Mouse (Mus musculus) right cerebral cortex, postnatal 25 days (tissue): ENCODE measurements around the gene Arhgef9.
A peak's percentile ranks its signal among the peaks of the same experiment; 100 is the strongest.

Source experiments
- DNase-seq: peaks from one replicate; pipeline ENCODE4 v3.0.0; 2022

Arhgef9 gene

GRCm38 (mm10) chrX:95196104-95196919 lies at the start of gene Arhgef9:
Arhgef9 (minus strand) TSS chrX:95196856.
- peak; percentile 11 for DNase-seq

- DNase-seq: no peak
Measured at GRCm38 (mm10) chrX:95238896-95239295, 42.2 kb upstream of the Arhgef9 start.

GRCm38 (mm10) chrX:95195363-95196103 lies 1.1 kb downstream of the Arhgef9 start:
- DNase-seq: peak; percentile 12

- peak; percentile 41 for DNase-seq
Measured at GRCm38 (mm10) chrX:95175978-95176377, 20.7 kb downstream of the Arhgef9 start.

GRCm38 (mm10) chrX:95166317-95166716 lies 30.3 kb downstream of the Arhgef9 start:
- peak; percentile 84 for DNase-seq

- DNase-seq: no peak
Measured at GRCm38 (mm10) chrX:95165671-95166127, 31.0 kb downstream of the Arhgef9 start.

- peak; percentile 36 for DNase-seq
Measured at GRCm38 (mm10) chrX:95164140-95164539, 32.5 kb downstream of the Arhgef9 start.

GRCm38 (mm10) chrX:95163452-95163851 lies 33.2 kb downstream of the Arhgef9 start:
- DNase-seq: no peak

GRCm38 (mm10) chrX:95156833-95157386 lies 39.7 kb downstream of the Arhgef9 start:
- DNase-seq: peak; percentile 26

GRCm38 (mm10) chrX:95138636-95139035 lies 58.0 kb downstream of the Arhgef9 start:
- no peak for DNase-seq

- DNase-seq: no peak
Measured at GRCm38 (mm10) chrX:95133502-95133901, 63.2 kb downstream of the Arhgef9 start.

GRCm38 (mm10) chrX:95132996-95133395 lies 63.7 kb downstream of the Arhgef9 start:
- DNase-seq: no peak

GRCm38 (mm10) chrX:95131783-95132182 lies 64.9 kb downstream of the Arhgef9 start:
- no peak for DNase-seq

- DNase-seq: no peak
Measured at GRCm38 (mm10) chrX:95123462-95123861, 73.2 kb downstream of the Arhgef9 start.

- no peak for DNase-seq
Measured at GRCm38 (mm10) chrX:95104361-95104760, 92.3 kb downstream of the Arhgef9 start.

- DNase-seq: no peak
Measured at GRCm38 (mm10) chrX:95087674-95088073, 109.0 kb downstream of the Arhgef9 start.

GRCm38 (mm10) chrX:95077013-95077699 lies 119.5 kb downstream of the Arhgef9 start:
- DNase-seq: no peak

- no peak for DNase-seq
Measured at GRCm38 (mm10) chrX:95027907-95028306, 168.7 kb downstream of the Arhgef9 start.

- DNase-seq: peak; percentile 58
Measured at GRCm38 (mm10) chrX:95026361-95026892, 170.2 kb downstream of the Arhgef9 start, which contains the start of gene Spin4. Spin4 (minus strand) TSS chrX:95026682.

GRCm38 (mm10) chrX:95025779-95026360 lies 170.8 kb downstream of the Arhgef9 start:
- DNase-seq: peak; percentile 27

- no peak for DNase-seq
Measured at GRCm38 (mm10) chrX:95012033-95012432, 184.6 kb downstream of the Arhgef9 start.
